Mouse (Mus musculus) embryo, embryonic 11 days (tissue): ENCODE measurements at regions not wholly inside any gene's neighbourhood (a gene's known extent, or its start where the extent isn't known, plus 50 kb on each side); places are given as distances from the start of the nearest gene placed in this dataset.
"Not testable (repeated sequence)": the region's sequence is repeated elsewhere in the genome, so short reads cannot be mapped to it uniquely, and the experiment has no call there.

Experiments used
- DNase-seq: peaks from one replicate; pipeline ENCODE4 v3.0.0-alpha.2; 2015

DNA sequence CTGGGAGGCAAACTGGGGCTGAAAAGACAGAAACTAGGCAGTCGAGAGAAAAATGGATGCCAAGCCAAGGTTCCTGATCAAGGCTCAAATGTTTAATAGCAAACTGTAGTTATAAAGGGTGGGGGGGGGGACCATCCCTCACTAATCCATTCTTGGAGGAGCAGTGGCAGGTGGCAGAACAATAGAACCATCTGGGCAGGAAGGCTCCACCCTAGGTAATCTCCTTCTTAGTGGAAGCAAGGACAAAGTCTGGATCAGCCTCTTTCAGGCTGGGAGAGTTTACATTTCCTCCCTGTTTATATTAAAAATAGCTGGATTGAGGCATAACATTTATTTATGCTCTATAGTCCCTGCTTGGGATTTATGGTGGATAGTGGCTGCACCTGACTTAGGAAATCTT is 180.8 kb downstream of the Cdh9 start:
- DNase-seq = no peak

DNA sequence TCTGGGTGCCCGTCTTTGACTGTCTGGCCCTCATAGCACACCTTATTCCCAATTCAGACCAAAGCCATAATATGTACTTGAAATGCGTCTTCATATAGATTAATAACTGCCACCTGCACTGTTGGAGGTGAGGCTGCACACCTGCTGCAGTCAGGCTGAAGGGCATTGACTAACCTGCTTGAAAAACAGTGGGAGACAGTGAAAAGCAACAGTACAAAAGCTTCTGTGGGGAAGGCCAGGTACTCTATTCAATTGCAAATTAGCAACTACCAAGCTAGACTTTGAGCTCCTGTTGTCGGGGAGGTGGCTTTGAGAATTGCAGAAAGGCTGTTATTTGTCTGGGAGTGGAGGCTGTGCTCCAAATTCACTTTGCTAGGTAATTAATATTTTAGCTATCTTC is 181.4 kb downstream of the Cdh9 start:
- not testable (repeated sequence) for DNase-seq

DNA sequence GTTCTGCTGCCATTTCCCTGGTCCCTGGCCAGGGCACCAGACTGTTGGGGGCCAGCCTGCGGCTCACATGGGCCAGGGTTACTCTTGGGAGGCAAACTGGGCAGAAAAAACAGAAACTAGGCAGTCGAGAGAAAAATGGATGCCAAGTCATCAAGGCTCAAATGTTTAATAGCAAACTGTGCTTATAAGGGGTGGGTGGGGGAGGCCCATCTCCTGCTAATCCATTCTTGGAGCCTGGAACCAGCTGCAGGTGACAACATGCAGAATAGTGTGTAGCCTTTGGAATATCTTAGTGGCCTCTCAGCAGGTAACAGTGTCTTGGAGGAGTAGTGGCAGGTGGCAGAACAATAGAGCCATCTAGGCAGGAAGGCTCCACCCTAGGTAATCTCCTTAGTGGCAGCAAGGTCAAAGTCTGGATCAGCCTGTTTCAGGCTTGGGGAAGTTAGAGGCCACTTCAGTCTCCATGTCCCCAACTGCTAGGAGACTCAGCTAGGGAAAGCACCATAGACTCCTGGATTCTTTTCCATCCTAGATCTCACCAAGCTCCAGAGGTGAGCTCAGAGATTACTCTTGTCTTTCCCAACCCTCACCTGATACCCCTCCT is 186.5 kb downstream of the Cdh9 start:
- DNase-seq = no peak

DNA sequence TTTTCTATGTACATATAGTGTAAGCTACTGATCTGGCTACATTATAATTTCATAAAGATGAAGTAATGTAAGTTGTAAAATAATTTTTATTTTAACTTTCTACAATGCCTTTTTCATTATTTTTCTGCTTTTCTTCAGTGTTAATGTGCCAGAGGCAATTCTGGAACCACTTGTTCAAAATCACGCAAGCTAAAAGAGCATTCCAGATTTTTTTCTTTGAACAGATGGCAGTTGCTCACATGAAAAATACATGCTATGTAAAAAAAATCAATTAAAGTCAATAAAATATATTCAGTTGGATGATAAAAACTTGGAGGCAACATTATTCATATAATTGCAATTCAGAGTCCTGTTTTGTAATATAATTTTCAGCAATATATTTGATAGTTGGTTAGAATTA is 194.7 kb downstream of the Cdh9 start:
- DNase-seq = no peak

DNA sequence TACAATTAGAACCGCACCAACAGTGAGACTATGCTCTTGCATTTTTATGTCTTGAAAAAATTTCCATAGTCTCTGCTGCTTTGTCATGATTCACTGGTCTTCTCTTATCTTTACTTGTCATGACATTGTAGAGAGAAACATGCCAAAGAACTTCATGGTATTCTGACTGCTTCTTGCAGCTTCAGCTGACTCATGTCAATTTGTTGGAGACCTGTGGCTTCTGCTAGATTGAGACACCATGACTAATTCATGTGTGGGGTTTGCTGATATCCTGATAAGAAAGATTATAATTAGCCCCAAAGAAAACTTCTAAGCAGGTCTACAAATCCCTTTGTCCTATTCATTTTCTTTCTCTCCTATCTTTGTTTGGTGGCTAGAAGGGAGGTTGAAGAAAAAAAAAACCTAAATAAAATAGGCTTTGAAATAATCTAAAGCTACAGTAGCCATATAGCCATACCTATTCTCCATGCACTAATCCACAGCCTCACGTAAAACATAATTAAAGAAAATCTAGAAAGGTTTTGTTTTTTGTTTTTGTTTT is 204.7 kb downstream of the Cdh9 start:
- DNase-seq = no peak

DNA sequence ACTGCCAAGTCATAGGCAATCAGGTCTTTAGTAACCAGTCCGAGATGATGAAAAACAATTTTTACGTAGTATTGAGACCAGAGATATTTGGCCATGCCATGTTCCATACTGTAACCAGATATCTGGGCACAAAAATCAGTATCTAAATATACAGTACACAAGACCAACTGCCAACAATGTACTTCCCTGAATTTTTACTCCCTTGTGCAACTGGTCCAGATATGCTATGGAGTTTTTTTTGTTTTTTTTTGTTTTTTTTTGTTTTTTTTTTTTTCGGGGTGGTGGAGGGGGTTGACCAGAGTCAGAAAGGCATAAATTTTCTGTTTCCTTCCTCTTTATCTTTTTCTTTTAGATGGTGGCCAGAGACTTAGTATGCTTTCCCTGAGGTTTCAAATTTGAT is 205.9 kb downstream of the Cdh9 start:
- DNase-seq = no peak

DNA sequence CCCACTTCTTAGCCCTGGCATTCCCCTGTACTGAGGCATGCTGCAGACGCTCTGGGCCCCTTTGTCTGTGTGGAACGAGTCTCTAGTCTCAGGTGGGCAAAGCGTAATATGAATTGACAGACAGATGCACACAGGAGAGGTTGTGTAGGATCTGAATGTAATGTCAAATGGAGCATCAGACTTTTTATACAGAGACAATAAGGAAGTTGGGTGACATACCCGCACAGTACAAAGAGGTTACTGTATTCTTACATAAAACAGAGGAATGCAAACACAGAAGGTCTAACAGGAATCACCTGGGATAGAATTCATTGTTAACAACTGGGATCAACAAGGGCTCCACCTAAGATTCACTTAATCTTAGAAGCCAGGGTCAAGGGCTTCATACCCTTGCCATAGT is 247.3 kb downstream of the Cdh9 start:
- not testable (repeated sequence) for DNase-seq

DNA sequence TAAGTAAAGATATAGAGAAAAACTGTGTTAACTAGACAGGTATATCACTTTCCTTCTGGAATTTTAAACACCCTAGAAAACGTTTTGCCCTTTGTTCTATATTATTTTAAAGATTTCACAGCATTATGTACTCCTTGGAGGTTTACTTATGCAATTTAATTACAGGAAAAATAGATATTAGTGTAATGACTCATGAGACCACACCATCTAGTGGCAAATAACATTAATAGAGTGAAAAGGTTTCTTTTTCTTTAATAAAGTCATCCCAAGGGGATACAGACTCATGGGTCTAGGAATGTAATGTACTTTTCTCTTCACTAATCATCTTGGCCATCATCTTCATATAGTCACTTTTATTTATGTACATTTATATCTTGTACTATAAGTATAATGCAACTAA is 262.3 kb downstream of the Cdh9 start:
- DNase-seq = no peak

DNA sequence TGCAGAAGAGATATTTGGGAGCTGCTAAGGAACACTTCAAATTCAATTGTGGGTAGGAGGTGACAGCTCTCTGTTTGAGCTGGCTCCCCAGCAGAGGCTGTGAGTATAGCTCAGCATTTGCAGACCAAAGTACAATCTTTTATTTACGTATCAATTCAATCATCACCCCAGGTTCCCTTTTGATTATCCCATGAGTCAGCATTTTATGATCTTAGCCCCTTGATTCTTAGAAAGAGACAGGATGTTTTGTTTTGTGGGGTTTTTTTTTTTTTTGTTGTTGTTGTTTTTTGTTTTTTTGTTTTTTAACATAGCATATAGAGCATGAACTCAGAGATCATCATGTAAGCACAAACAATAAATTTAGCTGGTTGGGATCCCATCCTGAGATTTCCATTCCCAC is 267.1 kb downstream of the Cdh9 start:
- no peak for DNase-seq

DNA sequence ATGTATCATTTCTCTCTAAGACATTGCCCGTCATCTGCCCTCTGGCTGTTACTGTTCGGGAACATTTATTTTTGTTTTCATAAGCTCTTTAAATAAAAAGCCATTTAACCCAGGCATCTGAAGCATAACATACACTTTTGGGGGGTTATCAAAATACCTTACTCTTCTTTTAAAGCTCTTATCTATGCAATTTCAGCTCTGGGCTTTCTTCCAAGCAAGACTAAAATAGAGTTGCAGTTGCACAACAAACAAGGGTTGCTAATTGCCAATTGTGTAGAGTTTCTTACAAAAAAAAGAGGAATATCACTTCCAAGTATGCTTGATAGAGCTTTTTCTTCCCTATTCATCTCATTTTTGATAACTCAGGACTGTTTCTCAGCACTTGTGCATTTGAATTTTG is 277.6 kb downstream of the Cdh9 start:
- DNase-seq = no peak

DNA sequence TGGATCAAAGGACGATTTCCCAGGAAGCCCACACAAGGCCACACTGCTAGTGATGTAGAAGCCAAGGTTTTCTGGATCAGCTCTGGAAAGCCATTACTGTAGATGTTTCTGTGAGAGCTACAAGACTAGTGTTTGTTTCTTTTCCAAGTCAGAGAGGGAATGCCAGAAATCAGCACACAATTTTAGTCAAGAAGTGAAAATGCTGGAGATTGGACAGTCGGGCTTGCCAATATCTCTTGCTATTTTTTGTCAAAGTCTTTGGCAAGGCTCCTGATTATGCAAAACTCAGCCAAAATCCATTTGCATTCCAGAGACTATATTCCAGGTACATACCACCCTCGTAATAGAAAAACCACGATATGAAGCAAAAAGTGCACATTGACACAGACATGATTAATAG is 279.3 kb downstream of the Cdh9 start:
- no peak for DNase-seq

DNA sequence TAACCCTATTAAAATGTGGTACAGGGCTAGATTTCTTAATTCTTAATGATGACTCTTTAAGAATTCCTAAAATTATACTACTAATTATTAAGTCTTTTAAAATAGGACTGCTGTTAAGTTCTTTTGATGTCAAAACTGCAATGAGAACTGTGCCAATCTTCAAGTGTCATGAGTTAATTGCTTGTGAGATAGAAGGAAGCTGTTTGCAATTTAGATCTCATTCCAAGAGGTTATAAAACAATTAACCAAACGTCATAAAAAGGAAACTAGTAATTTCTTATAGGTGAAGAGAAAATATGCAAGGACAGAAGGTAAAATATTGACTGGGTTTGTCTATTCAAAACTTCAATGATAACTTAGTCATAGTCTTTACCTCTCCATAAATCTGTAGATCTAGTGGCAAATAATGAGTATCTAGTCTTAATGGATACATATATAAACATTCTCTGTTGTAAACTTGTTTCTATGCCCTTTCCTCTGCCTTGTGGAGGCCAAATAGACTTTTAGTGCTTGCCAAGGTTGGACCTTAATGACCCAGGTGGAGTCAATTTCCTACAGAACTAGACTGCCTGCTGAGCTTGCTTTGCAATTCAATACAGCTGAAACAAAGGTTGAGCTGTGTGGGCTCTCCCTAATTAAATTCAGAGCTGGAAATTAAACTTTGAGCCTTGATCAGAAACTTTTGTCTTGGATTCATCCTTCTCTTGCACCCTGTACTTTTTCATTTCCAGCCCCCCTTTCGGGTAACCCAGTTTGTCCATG is 320.5 kb downstream of the Cdh9 start:
- DNase-seq = peak; percentile 37

DNA sequence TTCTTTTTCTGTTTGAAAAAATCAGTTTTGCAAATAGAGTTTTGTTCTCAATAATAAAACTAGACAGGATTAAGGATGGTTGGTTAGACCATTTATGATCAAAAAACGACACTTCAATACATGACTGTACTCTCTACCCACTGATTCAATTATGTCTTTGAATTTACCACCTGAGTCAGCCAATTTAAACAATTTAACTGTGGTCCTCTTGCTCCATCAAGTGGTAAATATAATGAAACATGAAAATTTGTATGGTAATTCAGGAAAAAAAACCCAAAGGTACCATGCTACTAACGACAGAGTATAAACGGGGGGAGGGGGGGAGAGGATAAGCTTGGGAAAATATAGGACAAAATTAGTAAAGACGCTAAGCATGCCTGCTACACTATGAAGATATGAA is 341.2 kb downstream of the Cdh9 start:
- DNase-seq = no peak

DNA sequence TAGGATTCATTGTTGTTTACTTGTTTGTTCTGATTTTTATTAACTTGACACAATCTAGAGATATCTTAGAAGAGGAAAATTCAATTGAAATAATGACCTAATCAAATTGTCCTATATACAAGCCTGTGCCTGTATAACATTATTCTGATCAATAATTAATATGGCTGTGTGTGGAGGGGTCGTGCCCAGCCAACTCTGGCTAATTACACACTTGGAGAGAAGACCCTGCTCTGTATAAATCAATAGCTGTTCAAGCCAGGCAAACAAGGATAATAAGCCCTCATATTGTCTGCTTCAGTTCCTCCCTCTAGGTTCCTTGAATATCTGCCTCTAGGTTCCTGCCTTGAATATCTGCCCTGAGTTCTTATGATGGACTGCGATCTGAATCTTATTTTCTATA is 355.5 kb downstream of the Cdh9 start:
- DNase-seq = no peak

DNA sequence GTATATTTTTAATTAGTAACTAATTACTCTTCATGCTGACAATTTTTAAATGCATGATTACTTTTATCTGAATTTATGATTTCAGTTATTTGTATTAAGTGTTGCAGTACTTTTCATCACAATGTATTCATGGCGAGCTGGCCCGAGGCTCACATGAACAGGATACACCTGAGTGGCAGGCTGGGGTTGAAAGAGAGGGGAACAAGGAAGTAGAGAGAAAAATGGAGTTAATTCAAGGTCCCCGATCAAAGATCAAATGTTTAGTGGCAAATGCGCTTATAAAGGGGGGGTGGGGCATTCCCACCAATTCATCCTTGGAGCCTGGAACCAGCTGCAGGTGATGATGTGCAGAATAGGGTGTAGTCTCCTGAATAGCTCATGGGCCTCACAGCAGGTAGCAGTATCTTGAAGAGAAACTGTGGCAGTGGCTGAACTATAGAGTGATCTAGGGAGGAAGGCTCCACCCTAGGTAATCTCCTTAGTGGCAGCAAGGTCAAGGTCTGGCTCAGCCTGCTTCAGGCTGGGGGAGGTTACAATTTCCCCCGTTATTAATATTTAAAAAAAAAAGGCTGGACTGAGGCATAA is 360.2 kb downstream of the Cdh9 start:
- no peak for DNase-seq

DNA sequence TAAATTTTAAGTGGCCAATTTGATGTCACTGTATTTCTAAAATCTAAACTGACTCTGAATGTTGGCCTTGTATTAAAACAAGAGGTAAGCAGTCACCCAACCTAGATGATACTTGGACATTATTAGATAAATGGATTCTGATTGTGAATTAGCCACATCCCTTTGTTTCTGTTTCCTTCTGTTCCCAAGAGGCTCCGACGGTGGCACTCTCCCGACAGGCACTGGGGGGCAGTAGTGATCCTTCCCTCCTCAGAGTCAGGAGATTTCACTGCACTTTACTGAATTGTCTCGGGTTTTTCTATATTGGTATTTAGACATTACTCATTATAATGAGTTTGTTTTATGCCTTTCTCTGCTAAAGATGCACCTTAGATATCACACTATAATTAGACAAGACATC is 370.4 kb downstream of the Cdh9 start:
- DNase-seq = peak; percentile 67

DNA sequence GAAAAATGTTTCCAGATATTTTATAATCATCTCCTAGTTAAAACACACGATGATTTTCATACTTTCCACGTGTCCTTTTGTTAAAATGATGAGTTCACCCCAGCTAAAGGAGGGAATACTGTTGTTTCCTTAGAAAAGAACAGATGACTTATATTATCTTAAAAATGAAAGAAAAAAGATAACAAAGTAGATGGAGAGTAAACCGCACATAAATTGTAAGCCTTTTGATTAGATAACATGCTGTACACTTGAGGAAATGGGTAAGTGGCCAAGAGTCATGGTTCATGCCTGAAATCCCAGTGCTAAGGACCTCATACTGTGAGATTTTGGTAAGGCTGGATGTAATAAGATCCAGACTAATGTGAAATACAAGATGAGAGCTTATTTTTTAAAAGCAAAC is 372.6 kb downstream of the Cdh9 start:
- no peak for DNase-seq

DNA sequence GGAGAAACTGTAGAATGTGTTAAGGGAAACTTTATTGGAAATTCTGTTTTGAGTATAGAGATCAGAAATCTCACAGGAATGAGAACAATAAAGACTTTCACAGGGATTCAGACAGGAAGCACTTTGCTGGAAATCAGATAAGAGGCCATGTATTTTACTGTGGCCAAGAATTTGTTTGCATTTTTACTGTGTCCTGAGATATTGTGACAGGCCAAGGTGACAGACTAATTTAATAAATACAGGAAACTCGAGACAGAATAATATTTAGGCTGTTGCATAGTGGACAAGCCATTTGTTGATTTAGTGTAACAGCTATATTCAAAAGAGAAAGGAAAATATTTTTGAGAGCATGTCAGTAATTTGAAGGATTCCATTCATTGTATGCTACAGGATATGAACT is 407.2 kb downstream of the Cdh9 start:
- no peak for DNase-seq

DNA sequence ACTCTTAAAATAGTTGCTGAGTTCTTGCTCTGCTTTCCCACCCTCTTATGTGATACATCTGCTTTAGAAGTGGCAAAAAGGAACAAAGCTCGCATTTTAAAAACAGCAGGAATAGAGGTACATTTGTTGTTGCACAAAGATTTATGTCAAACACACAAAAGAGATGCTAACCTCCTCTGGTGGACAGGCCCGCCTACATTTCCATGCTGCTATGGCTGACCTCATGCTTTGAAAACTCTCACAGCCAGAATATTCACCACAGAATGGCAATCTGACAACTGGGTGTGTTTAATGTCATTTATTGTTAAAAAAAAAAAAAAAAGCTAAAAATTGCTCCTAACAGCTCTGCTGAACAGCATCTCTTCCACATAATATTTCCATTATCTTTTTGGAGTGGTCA is 451.6 kb downstream of the Cdh9 start:
- peak; percentile 3 for DNase-seq

DNA sequence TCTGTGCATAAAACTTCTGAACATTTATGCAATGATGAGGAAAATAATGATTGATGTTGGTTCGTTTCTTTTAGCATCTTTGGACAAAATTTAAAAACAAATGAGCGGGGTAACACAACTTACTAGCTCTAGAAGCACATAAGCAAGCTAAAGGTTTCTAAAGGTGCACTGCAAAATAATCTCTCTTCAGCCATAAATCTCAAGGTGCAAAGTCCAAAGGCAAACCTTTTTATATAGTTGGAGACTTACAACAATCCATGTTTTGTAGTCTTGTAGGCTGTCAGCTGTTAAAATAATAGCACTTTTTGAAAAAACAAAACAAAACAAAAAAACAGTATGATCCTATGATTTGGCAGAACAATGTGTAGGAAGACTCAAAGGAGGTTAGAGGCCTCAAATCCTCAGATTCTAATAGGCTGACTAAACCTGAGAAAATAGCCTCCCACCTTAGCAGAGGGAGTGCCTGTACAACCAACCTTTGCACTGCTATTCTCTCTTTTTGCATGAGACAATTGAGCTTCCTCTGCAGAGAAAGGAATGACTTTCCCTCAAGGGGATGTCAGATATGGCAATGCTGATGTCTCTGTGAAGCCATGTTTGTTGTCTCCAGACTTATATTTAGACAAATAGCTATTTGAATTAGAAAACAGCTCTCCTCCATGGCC is 452.9 kb downstream of the Cdh9 start:
- DNase-seq = no peak

DNA sequence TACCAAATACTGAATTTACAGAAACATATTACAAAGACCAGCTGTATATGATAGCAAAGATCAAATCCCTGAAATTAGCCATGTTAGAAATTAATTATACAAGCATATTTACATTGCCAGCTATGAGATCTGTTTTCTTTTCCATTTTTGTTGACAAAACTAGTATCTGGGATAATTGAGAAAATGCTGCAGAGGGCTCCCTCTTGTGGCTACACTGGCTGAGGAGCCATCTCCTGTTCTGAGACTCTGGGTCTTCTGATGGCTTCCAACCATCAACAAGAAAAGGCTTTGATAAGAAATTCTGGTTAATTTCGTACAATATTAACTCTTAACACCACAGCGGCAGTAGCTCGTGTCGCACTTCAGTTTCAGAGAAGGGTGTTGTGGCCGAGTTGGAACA is 466.9 kb downstream of the Cdh9 start:
- peak; percentile 48 for DNase-seq

DNA sequence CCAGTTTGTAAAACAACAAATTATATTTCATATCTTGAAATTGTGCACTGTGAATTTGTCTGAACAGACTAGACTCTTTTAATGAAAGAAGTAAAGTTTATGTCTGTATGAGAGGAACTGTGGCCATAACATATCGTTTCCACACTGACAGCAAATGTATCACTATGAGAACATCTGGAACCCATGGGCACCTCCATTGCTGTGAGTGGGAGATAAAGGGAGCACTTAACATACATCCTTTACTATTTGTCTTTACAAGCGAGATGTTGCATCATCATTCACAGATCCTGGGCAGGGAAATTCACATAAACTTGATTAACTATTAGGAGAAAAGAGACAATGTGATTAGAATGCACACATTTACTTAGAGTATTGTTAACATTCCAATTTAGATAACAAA is 476.2 kb downstream of the Cdh9 start:
- no peak for DNase-seq

DNA sequence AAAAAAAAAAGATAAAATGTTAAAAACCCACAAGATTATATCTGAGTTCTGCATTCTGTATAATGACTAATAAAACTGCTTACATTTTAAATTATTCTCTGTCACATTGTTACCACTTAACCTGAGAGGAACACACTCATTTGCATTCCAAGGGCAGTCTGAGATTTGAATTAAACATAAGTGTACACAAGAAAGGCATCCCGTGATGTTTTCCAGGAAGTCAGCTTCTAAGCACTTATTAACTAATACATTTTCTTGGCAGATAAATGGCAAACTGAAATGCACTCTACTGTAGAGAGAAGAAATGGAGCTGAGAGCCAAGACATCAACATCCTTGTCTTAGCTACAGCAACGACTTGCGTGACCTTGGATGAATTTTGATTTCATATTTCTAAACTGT is 516.5 kb downstream of the Cdh9 start:
- DNase-seq = no peak

DNA sequence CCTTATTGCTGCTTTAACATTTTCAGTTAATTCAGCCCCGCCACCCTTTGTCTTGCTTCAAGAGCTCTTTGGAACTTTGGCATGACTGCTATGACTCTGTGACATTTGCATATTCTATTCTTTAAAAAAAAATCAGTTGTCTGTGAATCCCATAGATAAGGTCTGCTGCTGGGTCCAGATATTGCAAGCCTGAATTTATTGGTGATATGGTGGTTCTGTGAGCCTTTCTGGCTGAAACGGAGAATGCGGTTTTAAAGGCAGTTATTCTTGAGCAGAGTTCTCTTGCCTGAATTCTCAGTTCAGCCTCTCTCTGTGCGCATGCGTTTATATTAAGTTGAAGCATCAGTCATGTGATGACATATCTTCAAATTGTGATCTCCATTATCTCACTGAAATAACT is 560.7 kb downstream of the Cdh9 start:
- no peak for DNase-seq
